Comparison of ENCODE assay signal across 8 mouse cellular contexts in genomic region chr12:44209824-44210752, GRCm38 (mm10). TPM values are rescaled to one million over a fixed set of nuclear protein-coding genes. Genes with fewer than 3 reads are reported as not detected.
DNase-seq lines count a peak whose midpoint lies in the region; ATAC-seq lines count a peak whose summit lies in the region.

Dnajb9 (minus strand) TSS chr12:44210326.

- peak; percentile 99 for DNase-seq in adipocyte (ENCODE audit: low spot score)
- DNase-seq in embryo, embryonic 10 days (ENCODE audit: low spot score): peak; percentile 100
- DNase-seq in gastrocnemius, postnatal 10 days: peak; percentile 99
- DNase-seq in induced T-regulatory cell, adult 2 months (ENCODE audit: low read depth): peak; percentile 100
- DNase-seq in left cerebral cortex, adult 9 months (ENCODE audit: low spot score in 2 of 2): peak; percentile 99 to 100
- DNase-seq in right cerebral cortex, postnatal 14 days: peak; percentile 99
- DNase-seq in urinary bladder, postnatal 36 days (ENCODE audit: low spot score in 2 of 2): peak; percentile 99 to 100

- peak; percentile 89 for ATAC-seq in megakaryocyte progenitor cell, adult 5-6 weeks (replicated peaks; ENCODE audit: poor library complexity)

RNA-seq across cellular contexts. Expression of gene Dnajb9, which starts in this region (rescaled TPM):
- 10 to 100 TPM; 15.5 to 17.7 TPM for total RNA-seq in gastrocnemius, postnatal 10 days (2021)
- 86.3 and 110 TPM in 2 replicates for total RNA-seq in megakaryocyte progenitor cell, adult 5-6 weeks (2015)
- 55.5 and 60.6 TPM in 2 replicates for total RNA-seq in megakaryocyte progenitor cell, adult 5-6 weeks (2017)

Comparison
In these comparisons a context has a peak if more than half of its experiments do, and no peak if none do; other contexts are left out.
1. Peak in every context shown above with its lines: DNase-seq and ATAC-seq.